Mouse (Mus musculus): Measurements from ENCODE around the gene Sfn. TPM values are rescaled to one million over a fixed set of nuclear protein-coding genes. Genes with fewer than 3 reads are reported as not detected.

Gene Sfn
- total RNA-seq, 2 experiments from 2014 or later, result 1.3 to 1.9 TPM

Small RNA genes lying within 50 kb of the gene (microRNA-seq; reads per million reads assigned to microRNA genes)
- 0 reads per million in 2 experiments for gene Gm23158

Other genes with a start within 250 kb of the Sfn start
- gene Wdtc1, start 248.7 kb downstream of the Sfn start, total RNA-seq (2021), result 10 to 100 TPM; 55.3 to 58.8 TPM
- gene Slc9a1, start 232.5 kb downstream of the Sfn start, total RNA-seq (2021), result 10 to 100 TPM; 21.4 to 24.2 TPM
- 1 to 10 TPM in 1 of 2 experiments, under 1 TPM in 1; 0.87 to 8.5 TPM for gene Tent5b, start 122.0 kb downstream of the Sfn start, total RNA-seq (2021)
- gene Trnp1, start 103.6 kb downstream of the Sfn start, total RNA-seq (2021), result 1 to 10 TPM; 1.6 to 2.8 TPM
- not detected for gene Kdf1, start 83.2 kb downstream of the Sfn start, total RNA-seq (2021)
- gene Nudc, start 56.2 kb downstream of the Sfn start, total RNA-seq (2021), result 10 to 100 TPM; 71.0 to 74.5 TPM
- gene Nr0b2, start 48.8 kb downstream of the Sfn start, total RNA-seq (2021), result 10 to 100 TPM; 13.9 to 20.4 TPM
- gene Gpatch3, start 27.4 kb downstream of the Sfn start, total RNA-seq (2021), result 1 to 10 TPM; 5.1 to 8.3 TPM
- 1 to 10 TPM; 9.0 to 9.8 TPM for gene Gpn2, start 17.8 kb downstream of the Sfn start, total RNA-seq (2021)
- gene Zdhhc18, start 48.0 kb upstream of the Sfn start, total RNA-seq (2021), result 10 to 100 TPM; 21.9 to 25.0 TPM
- gene Pigv, start 70.5 kb upstream of the Sfn start, total RNA-seq (2021), result 10 to 100 TPM in 1 of 2 experiments, 1 to 10 TPM in 1; 8.6 to 11.2 TPM
- gene Arid1a, start 154.6 kb upstream of the Sfn start, total RNA-seq (2021), result 10 to 100 TPM; 55.3 to 61.9 TPM